Mouse (Mus musculus) E14TG2a.4 (cell line): ENCODE results near the gene Plcl1.

Source experiments
- CTCF ChIP-seq: conservative IDR thresholded peaks from 2 replicates; pipeline ENCODE4 v1.5.1; 2014; ENCODE audit warnings: low read length
- NANOG ChIP-seq: IDR thresholded peaks from 2 replicates; pipeline ENCODE4 v1.6.1; 2014; ENCODE audit warnings: borderline replicate concordance, low read length, mixed read lengths

DNA sequence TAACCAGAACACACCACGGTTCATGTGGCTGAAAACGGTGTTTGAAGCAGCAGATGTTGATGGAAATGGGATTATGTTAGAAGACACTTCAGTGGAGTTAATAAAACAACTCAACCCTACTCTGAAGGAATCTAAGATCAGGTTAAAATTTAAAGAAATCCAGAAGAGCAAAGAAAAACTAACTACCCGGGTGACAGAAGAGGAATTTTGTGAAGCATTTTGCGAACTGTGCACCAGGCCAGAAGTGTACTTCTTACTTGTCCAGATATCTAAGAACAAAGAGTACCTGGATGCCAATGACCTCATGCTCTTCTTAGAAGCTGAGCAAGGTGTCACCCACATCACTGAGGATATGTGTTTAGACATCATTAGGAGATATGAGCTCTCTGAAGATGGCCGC lies 290.5 kb downstream of the Plcl1 start:
- no peak for TF ChIP-seq CTCF
- TF ChIP-seq NANOG = no peak
